Mouse (Mus musculus) embryonic facial prominence, embryonic 12.5 days (tissue): ENCODE results near the gene Olfr1232. TPM values are rescaled to one million over a fixed set of nuclear protein-coding genes. Genes with fewer than 3 reads are reported as not detected.

Experiments
- ATAC-seq: fragments of 200-750 bp; cut with Nextera tagmentation; 2 replicates; pipeline ENCODE4 v1.8.0; 2017; ENCODE audit not compliant: insufficient number of reproducible peaks, insufficient read depth, low FRiP score, low TSS enrichment
- H3K27ac ChIP-seq: fragments of 300-500 bp; sonication (generic); 2 replicates; pipeline ENCODE4 v1.5.1; 2016; ENCODE audit warnings: mild to moderate bottlenecking
- H3K27me3 ChIP-seq: fragments of 300-500 bp; sonication (generic); 2 replicates; pipeline ENCODE4 v1.6.1; 2016; ENCODE audit warnings: mild to moderate bottlenecking, moderate library complexity
- H3K36me3 ChIP-seq: fragments of 300-500 bp; sonication (generic); 2 replicates; pipeline ENCODE4 v1.6.1; 2016; ENCODE audit warnings: mild to moderate bottlenecking
- H3K4me1 ChIP-seq: fragments of 300-500 bp; sonication (generic); 2 replicates; pipeline ENCODE4 v1.6.1; 2016
- H3K4me2 ChIP-seq: fragments of 300-500 bp; sonication (generic); replicated peaks from 2 replicates; pipeline ENCODE4 v1.6.1; 2016; ENCODE audit warnings: mild to moderate bottlenecking, moderate library complexity
- H3K4me3 ChIP-seq: fragments of 300-500 bp; sonication (generic); 2 replicates; pipeline ENCODE4 v1.5.1; 2016; ENCODE audit warnings: mild to moderate bottlenecking
- H3K9ac ChIP-seq: fragments of 300-500 bp; sonication (generic); 2 replicates; pipeline ENCODE4 v1.6.1; 2016; ENCODE audit warnings: mild to moderate bottlenecking, moderate library complexity
- H3K9me3 ChIP-seq: fragments of 300-500 bp; sonication (generic); 2 replicates; pipeline ENCODE4 v1.6.1; 2016; ENCODE audit warnings: mild to moderate bottlenecking, moderate library complexity
- WGBS: fragments of 180-500 bp; shearing (Covaris S2); methylation state at CpG from one replicate; pipeline ENCODE4 v1.1.7; 2016; 5-methylcytosine and 5-hydroxymethylcytosine counted together
- polyA plus RNA-seq: library from polyadenylated mRNA; unstranded; fragments of >200 nt; fragmentation: Nextera tagmentation; extraction: Ambion mirVana; gene quantifications from 2 replicates; pipeline ENCODE4 v1.2.1, GENCODE M21; 2016

Gene Olfr1232
- polyA plus RNA-seq: not detected in 2 replicates

DNA sequence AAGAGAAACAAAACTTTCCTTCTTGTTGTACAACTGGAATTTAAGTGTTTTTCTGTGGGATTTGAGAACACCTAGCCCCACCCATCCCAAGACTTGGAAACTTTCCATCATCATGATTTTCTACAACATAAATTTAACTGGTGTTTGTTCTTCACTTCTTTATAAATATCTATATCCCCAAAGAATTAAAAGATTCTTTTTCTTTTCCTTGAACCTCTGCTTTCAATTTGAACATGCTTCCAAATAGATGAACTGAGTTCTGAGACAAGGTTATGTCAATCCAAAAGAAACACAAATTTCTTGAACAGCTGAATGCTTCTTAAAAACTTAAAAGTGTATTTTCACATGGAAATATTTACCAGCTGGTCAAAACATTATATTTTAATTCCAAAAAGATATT lies at the start of gene Olfr1232:
Gene Olfr1232 (minus strand): TSS at position 101 of the 400 bp plus-strand sequence.
- no peaks in the 10 kb centered on the region for H3K36me3 ChIP-seq
- H3K4me1 ChIP-seq: no peaks in the 10 kb centered on the region
- no peak within 1 kb of the TSS for H3K9ac ChIP-seq
- H3K27me3 ChIP-seq: no peaks in the 10 kb centered on the region
- no peak for ATAC-seq
- H3K4me2 ChIP-seq: no peak within 1 kb of the TSS
- H3K4me3 ChIP-seq: no peak within 1 kb of the TSS
- H3K9me3 ChIP-seq: no peaks in the 10 kb centered on the region
- H3K27ac ChIP-seq: no peak within 1 kb of the TSS

DNA sequence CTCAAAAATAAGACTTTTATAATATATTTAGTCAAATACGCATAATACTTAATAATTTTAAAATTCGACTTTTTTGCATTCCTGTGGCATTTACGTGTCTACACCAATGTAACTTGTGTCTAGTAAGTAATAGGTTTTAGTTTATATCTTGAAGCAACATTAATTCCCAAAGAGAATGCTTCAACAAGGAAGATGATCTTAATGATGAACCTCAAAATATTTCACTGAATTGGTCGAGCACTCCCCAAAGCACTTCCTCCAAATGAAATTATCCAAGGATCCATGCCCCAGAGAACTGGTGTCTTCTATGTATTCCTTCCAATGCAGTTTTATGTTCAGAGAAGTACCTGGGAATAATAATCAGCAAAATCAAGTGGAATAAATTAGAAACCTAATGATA lies 35.3 kb upstream of the Olfr1232 start, which contains the start of gene Olfr1234:
Gene Olfr1234 (minus strand): TSS at position 101 of the 400 bp plus-strand sequence.
- Histone ChIP-seq H3K9me3 (no peaks in the 10 kb centered on the region), H3K27ac (no peak within 1 kb of the TSS), H3K27me3 (no peaks in the 10 kb centered on the region), H3K9ac (no peak within 1 kb of the TSS), H3K36me3 (no peaks in the 10 kb centered on the region), H3K4me2 (no peak within 1 kb of the TSS), H3K4me1 (no peaks in the 10 kb centered on the region), H3K4me3 (no peak within 1 kb of the TSS)
- ATAC-seq: no peak
- 85% methylated on average over 4 of the region's 4 CpGs for WGBS

DNA sequence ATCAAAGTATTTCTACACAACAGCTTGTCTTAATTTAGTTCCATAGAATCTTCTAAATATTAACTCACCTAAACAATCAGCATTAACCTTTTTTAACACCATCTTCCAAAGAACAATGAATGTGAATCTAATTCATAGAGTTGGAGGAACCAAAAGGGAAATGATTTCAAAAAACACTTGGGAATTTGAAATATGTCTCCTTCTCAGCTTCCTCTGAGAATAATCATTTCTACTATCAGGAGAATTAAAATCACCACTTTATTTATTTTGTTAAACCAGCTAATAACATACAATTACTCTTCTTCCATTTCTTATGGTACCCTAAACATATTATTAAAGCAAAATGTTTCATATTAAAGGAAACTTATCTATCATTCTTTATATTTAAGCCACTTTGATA lies 12.8 kb upstream of the Olfr1232 start, which contains the start of gene Olfr1233:
Gene Olfr1233 (minus strand): TSS at position 101 of the 400 bp plus-strand sequence.
- no peak within 1 kb of the TSS for H3K4me3 ChIP-seq
- no peak within 1 kb of the TSS for H3K9ac ChIP-seq
- no peak within 1 kb of the TSS for H3K4me2 ChIP-seq
- H3K27ac ChIP-seq: no peak within 1 kb of the TSS
- H3K27me3 ChIP-seq: no peaks in the 10 kb centered on the region
- no peak for ATAC-seq
- no peaks in the 10 kb centered on the region for H3K36me3 ChIP-seq
- H3K9me3 ChIP-seq: no peaks in the 10 kb centered on the region
- H3K4me1 ChIP-seq: no peaks in the 10 kb centered on the region

DNA sequence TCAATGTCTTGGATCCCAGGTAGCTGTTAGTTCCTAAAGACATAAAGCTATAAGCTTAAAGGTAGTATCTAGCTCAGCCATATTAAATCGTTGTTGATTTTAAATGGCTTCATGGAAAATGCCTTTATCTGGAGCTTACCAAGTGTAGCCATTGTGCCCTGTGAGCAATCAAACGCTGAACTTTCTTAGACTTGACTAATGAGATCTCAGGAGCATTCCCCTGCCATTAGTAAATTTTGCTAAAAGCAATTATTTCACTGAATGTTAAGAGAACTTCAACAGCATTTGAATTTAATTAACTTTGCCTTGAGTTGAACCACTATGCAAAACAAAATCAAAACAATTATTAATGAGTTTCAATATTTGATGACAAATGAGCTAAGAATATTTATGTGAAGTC lies 22.5 kb downstream of the Olfr1232 start, which contains the start of gene Olfr1231:
Gene Olfr1231 (minus strand): TSS at position 101 of the 400 bp plus-strand sequence.
- WGBS: 71% methylated on average over 2 of the region's 2 CpGs
- Histone ChIP-seq H3K9me3 (no peaks in the 10 kb centered on the region), H3K4me2 (no peak within 1 kb of the TSS), H3K4me1 (no peaks in the 10 kb centered on the region), H3K27ac (no peak within 1 kb of the TSS), H3K27me3 (no peaks in the 10 kb centered on the region), H3K36me3 (no peaks in the 10 kb centered on the region), H3K4me3 (no peak within 1 kb of the TSS), H3K9ac (no peak within 1 kb of the TSS)
- no peak for ATAC-seq

DNA sequence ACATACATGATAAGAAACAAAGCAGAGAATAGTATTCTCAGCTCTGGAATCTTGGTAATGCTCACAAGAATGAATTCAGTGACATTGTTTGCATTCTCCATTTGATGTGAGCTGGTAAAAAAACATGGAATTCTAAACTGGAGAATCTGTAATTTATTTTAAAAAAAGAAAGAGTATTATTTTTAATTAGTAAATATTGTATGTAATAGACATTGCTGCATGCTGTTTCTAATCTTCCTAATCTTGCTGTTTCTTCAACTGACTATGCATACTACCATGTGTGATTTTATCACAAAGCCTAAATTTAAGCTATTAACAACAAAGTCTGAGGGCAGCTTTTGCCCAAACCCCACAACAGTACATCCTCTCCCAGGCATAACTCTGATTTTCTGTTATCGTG lies 32.3 kb downstream of the Olfr1232 start, which contains the start of gene Olfr1230:
Gene Olfr1230 (minus strand): TSS at position 101 of the 400 bp plus-strand sequence.
- no peak for ATAC-seq
- Histone ChIP-seq H3K9ac (no peak within 1 kb of the TSS), H3K4me1 (no peaks in the 10 kb centered on the region), H3K36me3 (no peaks in the 10 kb centered on the region), H3K4me2 (no peak within 1 kb of the TSS), H3K27ac (no peak within 1 kb of the TSS), H3K27me3 (no peaks in the 10 kb centered on the region), H3K4me3 (no peak within 1 kb of the TSS), H3K9me3 (no peaks in the 10 kb centered on the region)
- WGBS: 86% methylated on average over 1 of the region's 1 CpGs

DNA sequence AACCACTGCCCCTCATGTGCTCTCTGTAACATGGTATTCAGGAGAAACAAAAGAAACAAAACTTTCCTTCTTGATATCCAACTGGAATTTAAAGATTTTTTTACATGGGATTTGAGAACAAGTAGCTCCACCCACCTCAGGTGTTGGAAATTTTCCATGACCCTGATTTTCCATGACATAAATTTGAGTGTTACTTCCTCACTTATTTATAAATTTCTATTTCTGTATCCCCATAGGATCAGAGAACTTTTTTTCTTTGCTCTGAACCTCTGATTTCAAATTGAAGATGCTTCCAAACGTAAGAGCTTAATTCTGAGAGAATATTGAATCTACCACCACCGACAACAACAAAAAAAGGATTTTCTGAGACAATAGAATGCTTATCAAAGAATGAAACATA lies 41.6 kb downstream of the Olfr1232 start, which contains the start of gene Olfr1229:
Gene Olfr1229 (minus strand): TSS at position 101 of the 400 bp plus-strand sequence.
- H3K4me3 ChIP-seq: no peak within 1 kb of the TSS
- H3K27ac ChIP-seq: no peak within 1 kb of the TSS
- no peak for ATAC-seq
- 73% methylated on average over 2 of the region's 2 CpGs for WGBS
- H3K9me3 ChIP-seq: no peaks in the 10 kb centered on the region
- no peak within 1 kb of the TSS for H3K4me2 ChIP-seq
- H3K4me1 ChIP-seq: no peaks in the 10 kb centered on the region
- no peak within 1 kb of the TSS for H3K9ac ChIP-seq
- no peaks in the 10 kb centered on the region for H3K27me3 ChIP-seq
- no peaks in the 10 kb centered on the region for H3K36me3 ChIP-seq

Other genes starting within 250 kb of the Olfr1232 start
- not detected in 2 replicates for gene Olfr1219, start 246.2 kb downstream of the Olfr1232 start, polyA plus RNA-seq
- gene Olfr1220, start 222.8 kb downstream of the Olfr1232 start, polyA plus RNA-seq: 0.04 TPM in 1 of 2 replicates, not detected in the other
- gene Olfr1221, start 212.4 kb downstream of the Olfr1232 start, polyA plus RNA-seq: not detected in 2 replicates
- gene Olfr1222, start 196.6 kb downstream of the Olfr1232 start, polyA plus RNA-seq: not detected in 2 replicates
- gene Olfr1223, start 178.1 kb downstream of the Olfr1232 start, polyA plus RNA-seq: not detected in 2 replicates
- not detected in 2 replicates for gene Olfr1224-ps1, start 165.6 kb downstream of the Olfr1232 start, polyA plus RNA-seq
- not detected in 2 replicates for gene Olfr1225, start 155.0 kb downstream of the Olfr1232 start, polyA plus RNA-seq
- gene Olfr1226, start 129.6 kb downstream of the Olfr1232 start, polyA plus RNA-seq: not detected in 2 replicates
- not detected in 2 replicates for gene Olfr1228, start 75.6 kb downstream of the Olfr1232 start, polyA plus RNA-seq
- gene Olfr1229, start 41.7 kb downstream of the Olfr1232 start, polyA plus RNA-seq: not detected in 2 replicates
- not detected in 2 replicates for gene Olfr1230, start 32.4 kb downstream of the Olfr1232 start, polyA plus RNA-seq
- gene Olfr1231, start 22.6 kb downstream of the Olfr1232 start, polyA plus RNA-seq: not detected in 2 replicates
- not detected in 2 replicates for gene Olfr1233, start 12.7 kb upstream of the Olfr1232 start, polyA plus RNA-seq
- gene Olfr1234, start 35.2 kb upstream of the Olfr1232 start, polyA plus RNA-seq: not detected in 2 replicates
- not detected in 2 replicates for gene Olfr1238, start 80.0 kb upstream of the Olfr1232 start, polyA plus RNA-seq
- gene Olfr1239, start 90.7 kb upstream of the Olfr1232 start, polyA plus RNA-seq: not detected in 2 replicates
- gene Olfr1240, start 113.3 kb upstream of the Olfr1232 start, polyA plus RNA-seq: not detected in 2 replicates
- gene Olfr1241, start 157.5 kb upstream of the Olfr1232 start, polyA plus RNA-seq: not detected in 2 replicates
- gene Olfr1242, start 168.7 kb upstream of the Olfr1232 start, polyA plus RNA-seq: not detected in 2 replicates
- not detected in 2 replicates for gene Olfr1243, start 201.8 kb upstream of the Olfr1232 start, polyA plus RNA-seq
- not detected in 2 replicates for gene Olfr1245, start 248.8 kb upstream of the Olfr1232 start, polyA plus RNA-seq